Mouse (Mus musculus): ENCODE measurements around the gene Hes3. TPM values are rescaled to one million over a fixed set of nuclear protein-coding genes. Genes with fewer than 3 reads are reported as not detected.

Hes3 gene
- polyA plus RNA-seq, 1 experiment, result not detected

DNA sequence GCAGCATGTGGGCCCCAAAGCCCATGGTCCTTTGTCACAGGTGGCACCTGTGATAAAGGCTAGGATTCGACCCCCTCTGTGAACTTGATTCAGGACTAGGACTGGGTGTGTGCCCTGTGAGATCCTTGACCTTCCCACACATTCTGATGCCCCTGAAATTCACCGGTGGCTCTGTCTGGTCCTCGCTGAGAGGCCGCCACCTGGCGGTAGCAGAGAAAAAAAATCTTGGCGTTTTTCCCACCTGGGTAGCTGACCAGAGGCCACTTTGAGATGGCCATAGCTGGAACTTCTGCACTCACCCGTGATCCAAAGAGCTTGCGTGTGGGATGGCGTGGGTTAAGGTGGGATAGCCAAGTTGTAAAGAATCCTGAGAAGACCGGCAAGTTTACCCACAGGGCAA is 6.0 kb downstream of the Hes3 start:
- Histone ChIP-seq H3K4me1 (ENCODE audit: control insufficient read depth, insufficient read depth, low read length) (no peaks in the 10 kb centered on the region), H3K27ac (ENCODE audit: insufficient read depth, low read depth, low read length) (no peak overlapping the region), H3K4me3 (ENCODE audit: insufficient read depth, low read length) (no peak overlapping the region)
- TF ChIP-seq CTCF (IDR thresholded peaks at IDR 0.05; ENCODE audit: low read depth, low read length), result peak; percentile 85
- TF ChIP-seq POLR2A (IDR thresholded peaks at IDR 0.05; ENCODE audit: borderline replicate concordance, low read depth, low read length), result no peak

DNA sequence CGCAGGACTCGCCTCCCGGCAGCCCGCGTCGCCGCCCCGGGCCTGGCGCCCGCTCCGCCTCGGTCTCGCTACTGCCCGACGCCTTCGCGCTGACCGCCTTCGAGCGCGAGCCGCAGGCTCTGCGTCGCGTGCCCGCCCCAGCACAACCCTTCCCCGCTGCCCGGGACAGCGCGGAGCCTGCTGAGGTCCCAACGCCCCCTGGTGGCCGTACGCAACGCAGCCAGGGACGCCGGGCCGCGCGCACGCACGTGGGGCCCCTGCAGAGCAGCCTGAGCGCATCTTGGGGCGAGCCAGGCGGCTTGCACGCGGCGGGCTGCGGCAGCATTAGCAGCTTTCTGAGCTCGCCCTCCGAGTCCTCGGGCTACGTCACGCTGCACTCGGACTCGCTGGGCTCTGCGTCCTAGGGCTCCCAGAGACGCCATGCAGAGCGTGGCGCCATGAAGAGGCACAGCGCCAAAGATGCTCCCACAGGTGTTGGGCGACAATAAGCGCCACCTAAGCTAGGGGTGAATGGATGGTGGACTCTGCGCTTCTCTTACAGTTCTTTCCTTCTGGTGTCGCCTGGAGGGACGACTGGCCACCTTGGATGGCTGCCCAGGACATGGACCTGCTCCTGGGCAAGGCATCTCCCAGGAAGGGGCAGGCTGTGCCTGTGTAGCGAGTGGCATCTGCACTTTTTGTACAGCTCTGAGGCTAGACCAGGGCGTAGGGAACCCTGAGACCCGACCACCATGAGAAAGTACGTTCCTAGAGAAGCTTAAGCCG is 8.1 kb downstream of the Hes3 start:
- Histone ChIP-seq H3K4me1 (ENCODE audit: control insufficient read depth, insufficient read depth, low read length) (no peaks in the 10 kb centered on the region), H3K4me3 (ENCODE audit: insufficient read depth, low read length) (peak overlapping the region; percentile 21; the same call in 1 of the 2 replicates), H3K27ac (ENCODE audit: insufficient read depth, low read depth, low read length) (no peak overlapping the region)
- TF ChIP-seq POLR2A (IDR thresholded peaks at IDR 0.05; ENCODE audit: borderline replicate concordance, low read depth, low read length) (no peak), CTCF (IDR thresholded peaks at IDR 0.05; ENCODE audit: low read depth, low read length) (peak; percentile 43; the same call in 1 of the 2 replicates)

DNA sequence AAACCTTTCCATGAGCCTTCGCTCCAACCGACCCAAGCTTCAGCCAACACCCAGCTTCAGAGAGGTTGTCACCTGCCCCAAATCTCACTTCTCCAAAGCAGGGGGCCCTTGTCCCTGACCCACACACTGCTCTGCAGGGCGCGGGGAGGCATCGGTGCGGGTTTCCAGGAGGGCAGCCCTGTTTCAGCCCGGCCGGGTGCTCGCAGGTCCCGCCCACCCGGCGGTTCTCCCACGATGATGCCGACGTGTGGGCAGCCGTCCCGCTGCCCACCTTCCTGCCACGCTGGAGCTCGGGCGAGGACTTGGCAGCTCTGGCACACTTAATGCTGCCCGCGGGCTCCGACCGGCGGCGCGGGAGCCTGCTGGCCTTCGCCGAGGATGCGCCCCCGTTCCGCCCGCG is 8.7 kb downstream of the Hes3 start:
- Histone ChIP-seq H3K4me3 (ENCODE audit: insufficient read depth, low read length) (peak overlapping the region; percentile 21; the same call in 1 of the 2 replicates), H3K27ac (ENCODE audit: insufficient read depth, low read depth, low read length) (no peak overlapping the region), H3K4me1 (ENCODE audit: control insufficient read depth, insufficient read depth, low read length) (no peaks in the 10 kb centered on the region)
- TF ChIP-seq CTCF (IDR thresholded peaks at IDR 0.05; ENCODE audit: low read depth, low read length) (no peak), POLR2A (IDR thresholded peaks at IDR 0.05; ENCODE audit: borderline replicate concordance, low read depth, low read length) (no peak)

DNA sequence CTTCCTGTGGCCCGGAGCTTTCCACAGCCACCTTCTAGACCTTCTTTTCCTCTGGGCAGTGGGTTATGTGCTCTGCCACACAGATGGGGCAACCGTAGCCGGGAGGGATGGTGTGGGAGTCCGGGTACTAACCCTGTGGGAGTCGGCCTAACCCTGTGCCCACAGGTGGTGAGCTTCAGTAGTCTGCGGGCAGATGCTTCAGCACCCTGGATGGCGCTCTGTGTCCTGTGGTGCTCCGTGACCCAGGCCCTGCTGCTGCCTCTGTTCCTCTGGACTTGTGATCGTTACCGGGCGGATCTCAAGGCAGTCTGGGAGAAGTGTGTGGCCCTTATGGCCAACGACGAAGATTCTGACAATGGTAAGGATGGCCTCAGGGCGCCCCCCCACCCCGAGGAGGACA is 9.9 kb downstream of the Hes3 start:
- Histone ChIP-seq H3K4me1 (ENCODE audit: control insufficient read depth, insufficient read depth, low read length) (no peaks in the 10 kb centered on the region), H3K27ac (ENCODE audit: insufficient read depth, low read depth, low read length) (no peak overlapping the region), H3K4me3 (ENCODE audit: insufficient read depth, low read length) (no peak overlapping the region)
- no peak for TF ChIP-seq CTCF (IDR thresholded peaks at IDR 0.05; ENCODE audit: low read depth, low read length)
- TF ChIP-seq POLR2A (IDR thresholded peaks at IDR 0.05; ENCODE audit: borderline replicate concordance, low read depth, low read length), result no peak

DNA sequence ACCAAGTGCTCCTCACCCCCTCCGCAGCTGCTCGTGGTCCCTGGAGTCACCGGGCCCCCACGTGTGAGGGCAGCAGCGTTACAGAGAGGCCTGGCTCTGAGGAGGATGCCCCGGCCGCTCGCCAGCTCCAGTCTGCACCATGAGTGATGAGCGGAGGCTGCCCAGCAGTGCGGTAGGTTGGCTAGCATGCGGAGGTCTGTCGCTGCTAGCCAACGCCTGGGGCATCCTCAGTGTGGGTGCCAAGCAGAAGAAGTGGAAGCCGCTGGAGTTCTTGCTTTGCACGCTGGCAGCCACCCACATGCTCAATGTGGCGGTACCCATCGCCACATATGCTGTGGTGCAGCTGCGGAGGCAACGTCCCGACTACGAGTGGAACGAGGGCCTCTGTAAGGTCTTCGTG is 12.5 kb downstream of the Hes3 start:
- TF ChIP-seq CTCF (IDR thresholded peaks at IDR 0.05; ENCODE audit: low read depth, low read length) (no peak), POLR2A (IDR thresholded peaks at IDR 0.05; ENCODE audit: borderline replicate concordance, low read depth, low read length) (no peak)
- Histone ChIP-seq H3K4me3 (ENCODE audit: insufficient read depth, low read length) (no peak overlapping the region), H3K4me1 (ENCODE audit: control insufficient read depth, insufficient read depth, low read length) (no peaks in the 10 kb centered on the region), H3K27ac (ENCODE audit: insufficient read depth, low read depth, low read length) (no peak overlapping the region)

DNA sequence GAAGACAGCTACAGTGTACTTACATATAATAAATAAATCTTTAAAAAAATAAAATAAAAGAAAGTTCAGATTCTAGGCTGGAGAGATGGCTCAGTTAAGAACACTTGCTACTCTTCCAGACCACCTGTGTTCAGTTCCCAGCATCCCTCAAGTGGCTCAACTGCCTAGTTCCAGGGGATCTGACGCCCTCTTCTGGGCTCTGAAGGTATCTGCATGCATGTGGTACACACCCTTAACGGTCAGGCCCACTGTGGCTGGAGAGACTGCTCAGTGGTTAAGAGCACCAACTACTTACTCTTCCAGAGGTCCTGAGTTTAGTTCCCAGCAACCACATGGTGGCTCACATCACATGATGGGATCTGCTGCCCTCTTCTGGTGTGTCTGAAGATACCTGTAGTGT is 13.5 kb downstream of the Hes3 start:
- no peak overlapping the region for H3K27ac ChIP-seq (ENCODE audit: insufficient read depth, low read depth, low read length)
- no peak overlapping the region for H3K4me3 ChIP-seq (ENCODE audit: insufficient read depth, low read length)
- no peaks in the 10 kb centered on the region for H3K4me1 ChIP-seq (ENCODE audit: control insufficient read depth, insufficient read depth, low read length)
- no peak for TF ChIP-seq CTCF (IDR thresholded peaks at IDR 0.05; ENCODE audit: low read depth, low read length)
- no peak for TF ChIP-seq POLR2A (IDR thresholded peaks at IDR 0.05; ENCODE audit: borderline replicate concordance, low read depth, low read length)

DNA sequence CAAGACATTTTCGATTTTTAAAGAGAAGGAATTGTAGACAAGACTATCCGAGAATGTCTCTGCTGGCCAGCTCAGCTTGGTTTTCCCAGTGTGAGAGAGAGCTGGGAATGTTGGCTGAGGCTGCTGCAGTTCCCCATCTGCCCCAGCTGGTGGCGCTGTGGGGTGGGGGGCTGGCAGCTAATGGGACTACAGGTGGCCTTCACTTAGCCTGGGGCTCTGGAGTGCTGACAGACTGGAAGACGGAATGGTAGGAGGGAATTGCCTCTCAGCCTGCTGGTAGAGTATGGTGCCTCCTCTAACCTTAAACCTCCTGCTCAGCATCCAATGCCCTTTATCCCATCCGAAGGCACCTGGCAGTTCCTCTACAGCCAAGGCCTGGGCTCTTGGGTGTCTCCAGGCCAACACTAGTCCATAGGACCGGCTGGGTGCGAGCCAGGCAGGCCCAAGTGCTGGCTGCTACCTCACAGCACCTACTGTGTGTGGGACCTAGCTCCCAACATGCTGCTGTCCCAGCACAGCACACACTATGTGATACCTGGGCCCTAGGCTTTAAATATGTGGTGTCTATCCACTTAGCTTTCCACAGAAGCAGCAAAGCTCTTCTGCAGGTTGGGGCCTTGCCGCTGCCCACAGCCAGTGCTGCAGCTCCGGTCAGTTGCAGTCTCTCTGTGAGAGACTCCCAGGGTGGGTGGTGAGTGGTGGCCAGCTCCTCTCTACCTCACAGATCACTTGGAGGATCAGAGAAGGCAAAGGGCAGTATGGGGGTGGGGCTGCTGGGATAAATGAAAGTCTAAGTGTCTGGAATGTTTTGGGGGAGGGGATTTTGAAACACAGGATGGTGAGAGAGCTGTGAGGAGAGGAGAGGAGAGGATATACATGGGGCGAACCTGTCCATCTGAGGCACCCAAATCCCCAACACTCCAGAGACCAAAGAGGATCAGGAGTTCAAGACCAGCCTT is 14.8 kb downstream of the Hes3 start:
- no peak for TF ChIP-seq POLR2A (IDR thresholded peaks at IDR 0.05; ENCODE audit: borderline replicate concordance, low read depth, low read length)
- peak; percentile 58 for TF ChIP-seq CTCF (IDR thresholded peaks at IDR 0.05; ENCODE audit: low read depth, low read length)
- Histone ChIP-seq H3K4me1 (ENCODE audit: control insufficient read depth, insufficient read depth, low read length) (no peaks in the 10 kb centered on the region), H3K4me3 (ENCODE audit: insufficient read depth, low read length) (no peak overlapping the region), H3K27ac (ENCODE audit: insufficient read depth, low read depth, low read length) (no peak overlapping the region)

DNA sequence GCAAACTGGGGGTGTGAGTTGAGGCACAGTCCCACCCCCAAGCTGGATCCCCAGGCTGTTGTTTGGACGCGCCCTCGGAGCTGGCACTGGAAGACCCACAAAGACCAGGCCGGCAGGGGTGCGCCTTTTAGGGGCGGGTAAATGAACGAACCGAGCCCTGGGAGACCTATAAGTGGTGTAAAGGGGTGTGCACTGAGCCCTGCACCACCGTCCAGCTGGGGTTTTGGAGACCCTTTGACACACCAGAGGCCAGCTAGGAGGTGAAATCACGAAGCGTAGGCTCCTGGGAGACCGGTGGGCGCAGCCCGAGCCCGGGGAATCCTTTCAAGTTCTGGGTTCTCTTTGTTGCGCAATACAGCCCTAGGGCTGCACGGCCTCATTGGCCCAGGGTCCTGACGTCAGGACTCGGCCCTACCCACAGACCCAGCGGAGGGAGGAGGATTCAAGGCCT is 16.8 kb downstream of the Hes3 start:
- H3K4me1 ChIP-seq (ENCODE audit: control insufficient read depth, insufficient read depth, low read length), result no peaks in the 10 kb centered on the region
- H3K4me3 ChIP-seq (ENCODE audit: insufficient read depth, low read length), result peak overlapping the region; percentile 36
- H3K27ac ChIP-seq (ENCODE audit: insufficient read depth, low read depth, low read length), result no peak overlapping the region
- TF ChIP-seq POLR2A (IDR thresholded peaks at IDR 0.05; ENCODE audit: borderline replicate concordance, low read depth, low read length) (no peak), CTCF (IDR thresholded peaks at IDR 0.05; ENCODE audit: low read depth, low read length) (no peak)

DNA sequence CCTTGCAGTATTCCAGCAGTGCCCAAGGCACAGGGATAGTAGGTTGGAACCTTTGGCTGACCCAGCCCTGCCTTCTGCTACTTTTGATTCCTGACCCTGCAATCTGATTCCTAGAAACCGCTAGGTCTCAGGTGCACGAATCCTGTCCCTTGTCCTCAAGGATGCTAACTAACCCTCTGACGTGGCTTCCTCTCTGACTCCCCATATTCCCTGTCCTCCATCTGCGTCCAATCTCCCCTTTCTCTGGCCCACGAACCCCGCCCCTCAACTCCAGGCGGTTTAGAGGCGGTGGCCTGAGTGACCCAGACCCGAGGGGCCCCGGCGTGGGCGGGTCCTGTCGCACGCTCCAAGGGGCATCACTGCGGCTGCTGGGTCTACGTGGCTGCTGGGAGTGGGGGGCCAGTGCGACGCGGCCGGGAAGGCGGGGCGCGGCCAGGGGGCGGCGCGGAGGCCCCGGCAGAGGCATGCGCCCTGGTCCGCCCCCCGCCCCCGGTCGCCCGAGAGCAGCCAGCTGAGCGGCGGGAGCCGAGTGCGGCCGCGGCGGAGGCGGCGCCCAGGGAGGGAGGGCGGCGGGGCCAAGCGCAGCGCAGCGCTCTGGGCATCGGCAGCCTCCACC is 17.7 kb downstream of the Hes3 start, which contains the start of gene Gpr153:
TSS of gene Gpr153 (plus strand) at position 612 of the 616 bp plus-strand sequence.
- Histone ChIP-seq H3K4me3 (ENCODE audit: insufficient read depth, low read length) (peak within 1 kb of the TSS; percentile 36), H3K4me1 (ENCODE audit: control insufficient read depth, insufficient read depth, low read length) (no peaks in the 10 kb centered on the region), H3K27ac (ENCODE audit: insufficient read depth, low read depth, low read length) (no peak within 1 kb of the TSS)
- TF ChIP-seq POLR2A (IDR thresholded peaks at IDR 0.05; ENCODE audit: borderline replicate concordance, low read depth, low read length) (no peak), CTCF (IDR thresholded peaks at IDR 0.05; ENCODE audit: low read depth, low read length) (no peak)
